Mouse (Mus musculus) testis, adult 10 weeks (tissue): Measurements from ENCODE around the gene Spata21. TPM values are rescaled to one million over a fixed set of nuclear protein-coding genes. Genes with fewer than 3 reads are reported as not detected.

Experiments used
- polyA plus RNA-seq: library from polyadenylated mRNA; stranded (reverse); fragments of 350-450 nt; fragmentation: Illumina TruSeq; extraction: RNeasy Lipid Tissue Mini Kit (QIAGEN cat#74804); gene quantifications from one replicate; pipeline ENCODE4 v1.2.3, GENCODE M21; 2014; ENCODE audit warnings: low read depth, low replicate concordance

Gene Spata21
- 144 TPM for polyA plus RNA-seq

GRCm38 (mm10) chr4:141088033-141088432 lies at the start of gene Spata21:
Gene Spata21 (plus strand): TSS chr4:141088333.

GRCm38 (mm10) chr4:141060426-141061301 lies 27.5 kb upstream of the Spata21 start, which contains the start of gene Crocc:
Gene Crocc (minus strand): TSS chr4:141060550.

GRCm38 (mm10) chr4:141077681-141078509 lies 10.2 kb upstream of the Spata21 start, which contains the start of gene Necap2:
Gene Necap2 (minus strand): TSS chr4:141078357.

GRCm38 (mm10) chr4:141139116-141139970 lies 51.2 kb downstream of the Spata21 start, which contains the start of gene Szrd1:
Gene Szrd1 (minus strand): TSS chr4:141139775.

GRCm38 (mm10) chr4:141147112-141148008 lies 59.2 kb downstream of the Spata21 start, which contains the start of gene Fbxo42:
Gene Fbxo42 (plus strand): TSS chr4:141147913.

Other genes starting within 250 kb of the Spata21 start
- gene Padi1, start 242.6 kb upstream of the Spata21 start, polyA plus RNA-seq, result not detected
- 0.69 TPM for gene Padi2, start 182.0 kb upstream of the Spata21 start, polyA plus RNA-seq
- 41.8 TPM for gene Sdhb, start 127.1 kb upstream of the Spata21 start, polyA plus RNA-seq
- gene Atp13a2, start 101.5 kb upstream of the Spata21 start, polyA plus RNA-seq, result 2.1 TPM
- not detected for gene Mfap2, start 77.9 kb upstream of the Spata21 start, polyA plus RNA-seq
- 1.5 TPM for gene Crocc, start 27.8 kb upstream of the Spata21 start, polyA plus RNA-seq
- 3.5 TPM for gene Necap2, start 10.0 kb upstream of the Spata21 start, polyA plus RNA-seq
- 4.6 TPM for gene Szrd1, start 51.4 kb downstream of the Spata21 start, polyA plus RNA-seq
- 3.9 TPM for gene Fbxo42, start 59.6 kb downstream of the Spata21 start, polyA plus RNA-seq
- gene Rsg1, start 125.6 kb downstream of the Spata21 start, polyA plus RNA-seq, result 0.50 TPM
- gene Arhgef19, start 151.2 kb downstream of the Spata21 start, polyA plus RNA-seq, result not detected
- not detected for gene Epha2, start 212.9 kb downstream of the Spata21 start, polyA plus RNA-seq